ENCODE assay signal across 8 mouse cellular contexts in the genomic region with DNA sequence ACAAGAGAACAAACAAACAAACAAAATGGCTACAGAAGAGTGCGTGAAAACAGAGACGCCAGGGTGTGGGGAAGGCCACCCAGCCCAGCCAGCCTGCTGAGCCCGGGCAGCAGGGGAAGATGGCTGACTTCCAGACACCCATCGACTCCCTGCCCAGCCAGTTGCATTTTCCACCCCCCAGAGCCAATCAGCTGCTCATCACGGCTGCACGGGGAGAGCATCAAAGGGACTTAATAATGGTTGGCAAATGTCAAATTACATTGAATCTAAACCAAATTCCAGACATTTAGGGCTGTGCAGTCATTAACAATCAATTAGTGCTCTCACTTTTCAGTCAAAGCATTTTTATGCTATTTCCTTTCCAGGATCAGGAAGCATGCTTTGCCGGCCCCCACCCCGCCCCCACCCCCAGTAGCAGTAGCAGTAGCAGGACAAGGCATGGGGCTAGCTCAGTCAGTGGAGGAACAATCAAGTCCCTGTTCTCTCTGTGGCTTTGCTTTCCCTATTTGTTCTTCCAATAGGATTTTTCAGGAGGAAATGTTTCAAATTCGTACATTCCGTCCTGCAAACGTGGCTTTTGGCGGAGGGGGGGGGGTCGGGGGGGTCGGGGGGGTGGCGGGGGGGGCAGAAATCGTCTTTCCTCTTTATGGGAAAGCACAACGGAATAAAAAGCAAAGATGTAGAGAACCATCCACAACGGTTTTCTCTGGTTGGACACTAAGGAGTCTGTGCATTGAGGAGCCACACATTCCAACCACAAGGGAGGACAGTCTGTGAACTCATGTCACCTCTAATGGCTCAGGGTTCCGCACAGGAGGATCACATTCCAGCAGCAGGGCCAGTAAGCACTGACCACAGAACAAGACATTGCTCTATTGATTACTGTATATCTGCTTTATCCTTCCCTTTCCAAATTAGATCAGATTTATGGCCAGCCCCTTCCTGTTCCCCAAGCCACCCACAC.
DNase-seq lines count a peak whose midpoint lies in the region; ATAC-seq lines count a peak whose summit lies in the region.

No protein-coding gene starts in this region.

- no peak overlapping the region for H3K27ac ChIP-seq in kidney, embryonic 14.5 days (ENCODE audit: low read depth, low read length)
- H3K27ac ChIP-seq in liver, embryonic 12.5 days, result no peak overlapping the region
- no peak overlapping the region; the same call in 1 of the 2 replicates for H3K27ac ChIP-seq in neural tube, embryonic 15.5 days (replicated peaks)

- peaks cover 10% of the 10 kb centered on the region; the same call in 1 of the 2 replicates for H3K4me1 ChIP-seq in kidney, embryonic 14.5 days (ENCODE audit: control insufficient read depth, insufficient read depth, low read length)
- 0 out of 2 replicates have a peak, but pooled peaks cover 15% of the 10 kb centered on the region for H3K4me1 ChIP-seq in liver, embryonic 12.5 days
- peaks cover 24% of the 10 kb centered on the region for H3K4me1 ChIP-seq in neural tube, embryonic 15.5 days

- H3K4me2 ChIP-seq in kidney, embryonic 14.5 days (replicated peaks; ENCODE audit: low read depth, low read length), result peak overlapping the region; percentile 25
- 0 out of 2 replicates have a peak overlapping the region, but pooled peaks have one; percentile 24 for H3K4me2 ChIP-seq in liver, embryonic 12.5 days
- H3K4me2 ChIP-seq in neural tube, embryonic 15.5 days, result peak overlapping the region; percentile 39

- no peaks in the 10 kb centered on the region for H3K9me3 ChIP-seq in kidney, embryonic 14.5 days (ENCODE audit: control insufficient read depth, low read length)
- no peaks in the 10 kb centered on the region for H3K9me3 ChIP-seq in liver, embryonic 12.5 days (replicated peaks)
- H3K9me3 ChIP-seq in neural tube, embryonic 15.5 days (replicated peaks), result no peaks in the 10 kb centered on the region

- H3K4me3 ChIP-seq in kidney, embryonic 14.5 days (ENCODE audit: low read length), result 0 out of 2 replicates have a peak overlapping the region, but pooled peaks have one; percentile 6
- H3K4me3 ChIP-seq in liver, embryonic 12.5 days, result no peak overlapping the region
- no peak overlapping the region for H3K4me3 ChIP-seq in neural tube, embryonic 15.5 days (replicated peaks)

- peak; percentile 41 for DNase-seq in cerebellum, adult 11-12 months
- no peak for DNase-seq in cerebellum, postnatal 4 days (ENCODE audit: low spot score in 2 of 2)
- DNase-seq in adrenal gland, postnatal 25 days, result peak; percentile 23
- peak; percentile 44 for DNase-seq in gastrocnemius, postnatal 10 days
- DNase-seq in yolk sac, embryonic 10.5 days (ENCODE audit: low spot score), result no peak

- ATAC-seq in kidney, embryonic 14.5 days (ENCODE audit: low FRiP score, low TSS enrichment), result peak; percentile 78
- ATAC-seq in liver, embryonic 12.5 days, result no peak
- peak; percentile 60 for ATAC-seq in neural tube, embryonic 15.5 days (ENCODE audit: low FRiP score)

- H3K27me3 ChIP-seq in kidney, embryonic 14.5 days (ENCODE audit: control insufficient read depth, insufficient read depth, low read length), result no peaks in the 10 kb centered on the region
- peaks cover 10% of the 10 kb centered on the region for H3K27me3 ChIP-seq in liver, embryonic 12.5 days (replicated peaks)
- no peaks in the 10 kb centered on the region for H3K27me3 ChIP-seq in neural tube, embryonic 15.5 days (replicated peaks)

- 25% methylated on average over 19 of the region's 19 CpGs for WGBS in kidney, embryonic 14.5 days
- WGBS in liver, embryonic 12.5 days (ENCODE audit: insufficient replicate concordance), result 32% methylated on average over 18 of the region's 19 CpGs
- WGBS in neural tube, embryonic 15.5 days, result 32% methylated on average over 19 of the region's 19 CpGs

- H3K9ac ChIP-seq in kidney, embryonic 14.5 days (ENCODE audit: low read depth, low read length), result no peak overlapping the region
- no peak overlapping the region for H3K9ac ChIP-seq in liver, embryonic 12.5 days
- H3K9ac ChIP-seq in neural tube, embryonic 15.5 days (replicated peaks), result no peak overlapping the region

- H3K36me3 ChIP-seq in kidney, embryonic 14.5 days (ENCODE audit: control insufficient read depth, insufficient read depth, low read length), result no peaks in the 10 kb centered on the region
- H3K36me3 ChIP-seq in liver, embryonic 12.5 days, result no peaks in the 10 kb centered on the region
- no peaks in the 10 kb centered on the region for H3K36me3 ChIP-seq in neural tube, embryonic 15.5 days

Comparison
In these comparisons a context has a peak if more than half of its experiments do, and no peak if none do; other contexts are left out.
1. DNase-seq: peak in cerebellum, adult 11-12 months (single experiment), adrenal gland, postnatal 25 days (single experiment) and gastrocnemius, postnatal 10 days (single experiment); none in cerebellum, postnatal 4 days (0 of 2) and yolk sac, embryonic 10.5 days (single experiment).
2. Peak in every context shown above with its lines, with median percentiles within 50 percentile points of each other: H3K4me2 ChIP-seq.